Mouse (Mus musculus) ES-Bruce4 (cell line): ENCODE data around the gene Jag2.

ENCODE experiments used
- CTCF ChIP-seq: IDR thresholded peaks from one replicate; pipeline ENCODE4 v1.8.1; 2011; ENCODE audit warnings: low read depth, low read length
- EP300 ChIP-seq: IDR thresholded peaks from 2 replicates; pipeline ENCODE4 v1.6.1; 2011; ENCODE audit warnings: low read depth, low read length; ENCODE audit not compliant: insufficient read depth
- POLR2A ChIP-seq: IDR thresholded peaks from one replicate; pipeline ENCODE4 v1.8.1; 2011; ENCODE audit warnings: low read length; ENCODE audit not compliant: insufficient read depth

DNA sequence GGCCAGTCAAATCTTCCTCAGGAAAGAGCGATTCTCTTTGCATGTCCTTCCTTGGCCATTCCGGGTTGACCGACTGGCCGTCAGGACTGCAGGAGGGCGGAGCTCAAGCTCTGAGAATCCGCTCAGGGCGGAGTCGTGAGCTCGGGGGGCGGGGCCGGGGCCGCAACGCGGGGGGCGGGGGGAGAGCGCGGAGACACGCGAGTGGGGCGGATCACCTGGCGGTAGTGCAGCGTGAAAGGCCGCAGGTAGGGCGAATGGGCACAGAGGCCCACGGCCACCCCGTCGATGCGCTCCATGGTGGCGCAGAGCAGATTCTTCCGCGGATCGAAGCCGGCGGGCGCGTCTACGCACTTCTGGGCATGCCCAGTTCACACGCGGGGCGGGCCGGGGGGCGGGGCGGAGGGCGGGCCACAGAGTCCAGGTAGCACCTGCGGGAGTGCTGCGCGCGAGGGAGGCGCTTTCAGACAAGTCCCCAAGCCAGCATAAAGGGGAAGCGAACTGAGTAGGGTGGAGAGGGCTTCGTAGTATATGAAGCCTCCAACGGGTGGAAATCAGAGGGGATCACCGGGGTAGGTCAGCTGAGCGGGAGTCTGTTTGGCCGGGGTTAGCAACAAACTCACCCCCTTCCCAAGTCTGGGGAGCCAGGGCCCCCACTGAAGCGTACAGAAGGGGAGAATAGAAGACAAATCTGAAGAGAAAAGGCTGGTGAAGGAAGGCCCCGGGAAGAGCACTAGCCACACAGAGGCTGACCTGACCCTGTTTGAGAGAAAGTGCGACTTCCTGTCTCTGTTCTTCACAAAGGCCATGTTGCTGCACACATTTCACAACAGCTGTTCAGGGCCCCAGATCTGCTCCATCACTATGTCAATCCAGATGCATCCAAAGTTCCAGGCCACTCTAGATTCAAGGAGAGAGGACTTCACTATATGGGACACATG lies 12.5 kb upstream of the Jag2 start, which contains the start of gene Nudt14:
- no peak for TF ChIP-seq CTCF
- peak; percentile 60 for TF ChIP-seq POLR2A
- no peak for TF ChIP-seq EP300
